Mouse (Mus musculus) testis, adult 2 months (tissue): ENCODE data around the gene Pex16.

Source experiments
- CTCF ChIP-seq: fragments of 200-500 bp; IDR thresholded peaks from 2 replicates; pipeline ENCODE4 v1.5.1; 2012; ENCODE audit warnings: low read depth, mild to moderate bottlenecking, inconsistent platforms, low read length, moderate library complexity; ENCODE audit not compliant: control insufficient read depth, insufficient read depth, insufficient replicate concordance
- POLR2A ChIP-seq: fragments of 200-500 bp; IDR thresholded peaks from 2 replicates; pipeline ENCODE4 v1.6.1; 2012; ENCODE audit warnings: low read depth, mild to moderate bottlenecking, inconsistent platforms, low read length, moderate library complexity; ENCODE audit not compliant: control insufficient read depth

DNA sequence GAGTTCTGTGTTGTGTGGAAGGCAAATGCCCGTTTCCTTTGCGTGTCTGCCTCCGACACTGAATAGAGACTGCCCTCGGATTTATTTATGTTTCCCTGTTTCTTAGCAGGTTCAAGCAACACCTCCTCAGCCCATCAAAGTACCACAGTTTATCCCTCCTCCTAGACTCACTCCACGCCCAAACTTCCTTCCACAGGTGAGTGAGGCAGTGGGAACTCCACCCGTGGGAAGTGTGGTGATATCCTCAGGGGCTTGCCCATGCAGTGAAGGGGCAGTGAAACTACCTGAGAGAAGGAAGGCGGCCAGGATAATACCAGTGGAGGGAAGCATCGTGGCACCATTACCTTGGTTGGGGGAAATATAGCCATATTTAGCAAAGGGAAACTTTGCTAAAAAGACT is 46.3 kb upstream of the Pex16 start:
- TF ChIP-seq CTCF, result no peak
- no peak for TF ChIP-seq POLR2A
